Comparison of ENCODE assay signal across 8 mouse cellular contexts in genomic region chrX:136975397-136975796, GRCm38 (mm10). TPM values are rescaled to one million over a fixed set of nuclear protein-coding genes. Genes with fewer than 3 reads are reported as not detected.
A peak's percentile ranks its signal among the peaks of the same experiment; 100 is the strongest.
DNase-seq lines count a peak whose midpoint lies in the region; ATAC-seq and TF ChIP-seq lines count a peak whose summit lies in the region.
"Not testable (repeated sequence)": the region's sequence is repeated elsewhere in the genome, so short reads cannot be mapped to it uniquely, and the experiment has no call there.

Tmsb15b2 (minus strand) TSS chrX:136975497.

- 86% methylated on average over 6 of the region's 6 CpGs for WGBS in embryonic facial prominence, embryonic 12.5 days
- 80% methylated on average over 6 of the region's 6 CpGs for whole genome bisulfite sequencing in heart, embryonic 10.5 days
- 88% methylated on average over 6 of the region's 6 CpGs for WGBS in hindbrain, postnatal 0 days
- 80% methylated on average over 6 of the region's 6 CpGs for WGBS in liver, embryonic 11.5 days
- 88% methylated on average over 6 of the region's 6 CpGs for WGBS in midbrain, embryonic 13.5 days
- WGBS in stomach, embryonic 16.5 days, result 85% methylated on average over 6 of the region's 6 CpGs

- H3K9me3 ChIP-seq in embryonic facial prominence, embryonic 12.5 days; heart, embryonic 10.5 days; hindbrain, postnatal 0 days (ENCODE audit: low read length); liver, embryonic 11.5 days (ENCODE audit: control insufficient read depth, low read length); midbrain, embryonic 13.5 days; stomach, embryonic 16.5 days (replicated peaks; ENCODE audit: control insufficient read depth, low read length): not testable (repeated sequence)

- H3K4me3 ChIP-seq in embryonic facial prominence, embryonic 12.5 days, result peak within 1 kb of the TSS; percentile 46
- peak within 1 kb of the TSS; percentile 54 for H3K4me3 ChIP-seq in heart, embryonic 10.5 days
- H3K4me3 ChIP-seq in hindbrain, postnatal 0 days (ENCODE audit: low read length), result peak within 1 kb of the TSS; percentile 38
- peak within 1 kb of the TSS; percentile 39; the same call in 1 of the 2 replicates for H3K4me3 ChIP-seq in liver, embryonic 11.5 days (ENCODE audit: low read depth, low read length)
- H3K4me3 ChIP-seq in midbrain, embryonic 13.5 days (replicated peaks), result peak within 1 kb of the TSS; percentile 47
- peak within 1 kb of the TSS; percentile 50 for H3K4me3 ChIP-seq in stomach, embryonic 16.5 days (replicated peaks; ENCODE audit: low read length)

- H3K9ac ChIP-seq in embryonic facial prominence, embryonic 12.5 days, result peak within 1 kb of the TSS; percentile 47; the same call in 1 of the 2 replicates
- not testable (repeated sequence) for H3K9ac ChIP-seq in hindbrain, postnatal 0 days (replicated peaks; ENCODE audit: low read length); liver, embryonic 11.5 days (ENCODE audit: low read depth, low read length)
- peak within 1 kb of the TSS; percentile 63 for H3K9ac ChIP-seq in midbrain, embryonic 13.5 days (replicated peaks)
- H3K9ac ChIP-seq in stomach, embryonic 16.5 days (ENCODE audit: low read length), result peak within 1 kb of the TSS; percentile 58; the same call in 1 of the 2 replicates

- H3K27me3 ChIP-seq in embryonic facial prominence, embryonic 12.5 days; heart, embryonic 10.5 days (ENCODE audit: insufficient read depth, poor library complexity, severe bottlenecking); hindbrain, postnatal 0 days (ENCODE audit: insufficient read depth, low read length); liver, embryonic 11.5 days (replicated peaks; ENCODE audit: control insufficient read depth, insufficient read depth, low read length); midbrain, embryonic 13.5 days; stomach, embryonic 16.5 days (ENCODE audit: control insufficient read depth, insufficient read depth, low read length): not testable (repeated sequence)

- H3K36me3 ChIP-seq in embryonic facial prominence, embryonic 12.5 days; heart, embryonic 10.5 days; hindbrain, postnatal 0 days (ENCODE audit: insufficient read depth, low read length); liver, embryonic 11.5 days (ENCODE audit: control insufficient read depth, insufficient read depth, low read length); midbrain, embryonic 13.5 days; stomach, embryonic 16.5 days (ENCODE audit: control insufficient read depth, insufficient read depth, low read length): not testable (repeated sequence)

- not testable (repeated sequence) for TF ChIP-seq CTCF in hindbrain, postnatal 0 days (IDR thresholded peaks at IDR 0.05; ENCODE audit: low read depth)

- H3K4me2 ChIP-seq in embryonic facial prominence, embryonic 12.5 days (replicated peaks), result peak within 1 kb of the TSS; percentile 55
- peak within 1 kb of the TSS; percentile 55 for H3K4me2 ChIP-seq in hindbrain, postnatal 0 days (ENCODE audit: low read depth, low read length)
- peak within 1 kb of the TSS; percentile 57 for H3K4me2 ChIP-seq in liver, embryonic 11.5 days
- peak within 1 kb of the TSS; percentile 59 for H3K4me2 ChIP-seq in midbrain, embryonic 13.5 days (replicated peaks)
- peak within 1 kb of the TSS; percentile 52 for H3K4me2 ChIP-seq in stomach, embryonic 16.5 days (ENCODE audit: low read depth, low read length)

- H3K4me1 ChIP-seq in embryonic facial prominence, embryonic 12.5 days; heart, embryonic 10.5 days; hindbrain, postnatal 0 days (ENCODE audit: insufficient read depth, low read length); liver, embryonic 11.5 days (replicated peaks; ENCODE audit: control insufficient read depth, insufficient read depth, low read length); midbrain, embryonic 13.5 days (replicated peaks); stomach, embryonic 16.5 days (ENCODE audit: control insufficient read depth, insufficient read depth, low read length): not testable (repeated sequence)

- ATAC-seq in embryonic facial prominence, embryonic 12.5 days (ENCODE audit: insufficient number of reproducible peaks, insufficient read depth, low FRiP score, low TSS enrichment); hindbrain, postnatal 0 days; liver, embryonic 11.5 days (replicated peaks; ENCODE audit: low FRiP score); midbrain, embryonic 13.5 days; stomach, embryonic 16.5 days (ENCODE audit: insufficient read depth, low FRiP score): not testable (repeated sequence)

- not testable (repeated sequence) for DNase-seq in adrenal gland, adult 18-20 months (ENCODE audit: low spot score in 2 of 2); heart, embryonic 10.5 days (ENCODE audit: low spot score); hindbrain, postnatal 0 days (ENCODE audit: low spot score); layer of hippocampus, postnatal 14 days (ENCODE audit: low spot score in 2 of 2); liver, embryonic 11.5 days (ENCODE audit: low spot score)

- not testable (repeated sequence) for H3K27ac ChIP-seq in embryonic facial prominence, embryonic 12.5 days; heart, embryonic 10.5 days; hindbrain, postnatal 0 days; liver, embryonic 11.5 days (ENCODE audit: low read depth, low read length); midbrain, embryonic 13.5 days; stomach, embryonic 16.5 days (ENCODE audit: low read length)

RNA-seq across cellular contexts. Expression of gene Tmsb15b2, which starts in this region (rescaled TPM):
- 10 to 100 TPM; 11.7 to 24.1 TPM for total RNA-seq in adrenal gland, adult 18-20 months (2021)
- 105 and 108 TPM in 2 replicates for polyA plus RNA-seq in embryonic facial prominence, embryonic 12.5 days (2016; fragmentation: Nextera tagmentation; extraction: Ambion mirVana)
- 19.7 and 28.3 TPM in 2 replicates for polyA plus RNA-seq in heart, embryonic 10.5 days (2016; fragmentation: Nextera tagmentation; extraction: Ambion mirVana)
- 1.0 and 6.3 TPM in 2 replicates for total RNA-seq in hindbrain, postnatal 0 days (2014; rRNA removed)
- 74.9 and 82.2 TPM in 2 replicates for polyA plus RNA-seq in hindbrain, postnatal 0 days (2015; fragmentation: Nextera tagmentation; extraction: Ambion mirVana)
- 10 to 100 TPM; 17.3 to 55.7 TPM for total RNA-seq in layer of hippocampus, postnatal 14 days (2021)
- 14.5 and 21.1 TPM in 2 replicates for polyA plus RNA-seq in liver, embryonic 11.5 days (2014; fragmentation: Nextera tagmentation; extraction: Ambion mirVana)
- polyA plus RNA-seq in midbrain, embryonic 13.5 days (2015; fragmentation: Nextera tagmentation; extraction: Ambion mirVana), result 84.4 and 99.7 TPM in 2 replicates
- polyA plus RNA-seq in stomach, embryonic 16.5 days (2015; fragmentation: Nextera tagmentation; extraction: Ambion mirVana), result 31.2 and 52.2 TPM in 2 replicates
